ENCODE assay signal across 18 mouse cellular contexts in the genomic region with DNA sequence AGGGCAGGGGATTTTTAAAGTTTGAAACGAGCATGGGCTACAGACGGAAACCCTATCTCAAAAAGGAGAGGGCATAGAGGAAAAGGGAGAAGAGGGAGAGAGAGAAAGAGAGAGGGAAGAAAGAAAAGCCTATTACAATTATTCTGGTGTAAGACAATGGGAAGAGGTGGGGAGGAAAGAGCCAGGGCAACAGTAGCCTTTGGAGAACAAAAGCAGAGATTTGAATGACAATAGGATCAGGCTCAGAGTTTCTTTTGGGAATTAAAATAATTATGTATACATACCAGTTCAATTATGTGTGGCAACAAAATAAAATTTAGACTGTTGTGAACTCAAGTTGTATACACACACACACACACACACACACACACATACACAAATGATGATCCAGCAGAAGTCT. TPM values are rescaled to one million over a fixed set of nuclear protein-coding genes. Genes with fewer than 3 reads are reported as not detected.
DNase-seq lines count a peak whose midpoint lies in the region; ATAC-seq and TF ChIP-seq lines count a peak whose summit lies in the region.
"Had no signal": no experiment of that assay in that cellular context is flagged by ENCODE, and none has a peak within 500 bp of the region (broad histone marks: within the 10 kb centered on the region; RNA-seq: fewer than 3 reads in every experiment).

No protein-coding gene starts in this region.

- no peak for TF ChIP-seq POLR2A in ES-Bruce4 (IDR thresholded peaks at IDR 0.05; ENCODE audit: insufficient read depth, low read length)

- no peak for DNase-seq in forebrain, embryonic 10.5 days (ENCODE audit: extremely low spot score, low spot score)
- no peak for DNase-seq in liver, embryonic 11.5 days (ENCODE audit: low spot score)
- DNase-seq in embryo, embryonic 11 days, result no peak
- DNase-seq: adrenal gland, adult 8-10 months; cerebellum, adult 8-10 months; gastrocnemius, postnatal 10 days; heart, adult 2 months; kidney, adult 11 months; liver, postnatal 0 days had no signal

- H3K4me1 ChIP-seq in forebrain, embryonic 10.5 days, result peaks cover 36% of the 10 kb centered on the region
- peaks cover 28% of the 10 kb centered on the region for H3K4me1 ChIP-seq in forebrain, embryonic 13.5 days
- peaks cover 16% of the 10 kb centered on the region for H3K4me1 ChIP-seq in liver, embryonic 16.5 days (ENCODE audit: control insufficient read depth, low read depth, low read length)
- H3K4me1 ChIP-seq in liver, embryonic 11.5 days (replicated peaks; ENCODE audit: control insufficient read depth, insufficient read depth, low read length), result peaks cover 9% of the 10 kb centered on the region
- H3K4me1 ChIP-seq in ES-Bruce4 (ENCODE audit: control insufficient read depth, insufficient read depth, low read length), result no peaks in the 10 kb centered on the region
- peaks cover 31% of the 10 kb centered on the region for H3K4me1 ChIP-seq in midbrain, embryonic 12.5 days

- no peaks in the 10 kb centered on the region for H3K9me3 ChIP-seq in forebrain, embryonic 10.5 days
- H3K9me3 ChIP-seq in forebrain, embryonic 13.5 days (replicated peaks), result no peaks in the 10 kb centered on the region
- H3K9me3 ChIP-seq in liver, embryonic 16.5 days (replicated peaks; ENCODE audit: control insufficient read depth, low read length), result no peaks in the 10 kb centered on the region
- H3K9me3 ChIP-seq in liver, embryonic 11.5 days (ENCODE audit: control insufficient read depth, low read length), result no peaks in the 10 kb centered on the region
- no peaks in the 10 kb centered on the region for H3K9me3 ChIP-seq in ES-Bruce4 (replicated peaks; ENCODE audit: control insufficient read depth, insufficient read depth, low read length, poor library complexity, severe bottlenecking)
- no peaks in the 10 kb centered on the region for H3K9me3 ChIP-seq in midbrain, embryonic 12.5 days
- H3K9me3 ChIP-seq: embryonic facial prominence, embryonic 12.5 days; heart, embryonic 15.5 days; limb, embryonic 15.5 days had no signal

- no peak overlapping the region for H3K9ac ChIP-seq in forebrain, embryonic 13.5 days
- no peak overlapping the region for H3K9ac ChIP-seq in liver, embryonic 16.5 days (ENCODE audit: low read depth, low read length)
- H3K9ac ChIP-seq in liver, embryonic 11.5 days (ENCODE audit: low read depth, low read length), result no peak overlapping the region
- no peak overlapping the region for H3K9ac ChIP-seq in ES-Bruce4 (ENCODE audit: low read depth, poor library complexity, severe bottlenecking)
- H3K9ac ChIP-seq in midbrain, embryonic 12.5 days (replicated peaks), result 0 out of 2 replicates have a peak overlapping the region, but pooled peaks have one; percentile 0
- H3K9ac ChIP-seq: embryonic facial prominence, embryonic 12.5 days; heart, embryonic 15.5 days; limb, embryonic 15.5 days; liver, postnatal 0 days had no signal

- no peaks in the 10 kb centered on the region for H3K36me3 ChIP-seq in forebrain, embryonic 10.5 days (replicated peaks)
- H3K36me3 ChIP-seq in forebrain, embryonic 13.5 days (ENCODE audit: poor library complexity, severe bottlenecking), result no peaks in the 10 kb centered on the region
- H3K36me3 ChIP-seq in liver, embryonic 16.5 days (ENCODE audit: control insufficient read depth, insufficient read depth), result no peaks in the 10 kb centered on the region
- H3K36me3 ChIP-seq in liver, embryonic 11.5 days (ENCODE audit: control insufficient read depth, insufficient read depth, low read length), result no peaks in the 10 kb centered on the region
- no peaks in the 10 kb centered on the region for H3K36me3 ChIP-seq in ES-Bruce4 (ENCODE audit: control insufficient read depth, insufficient read depth, low read length, poor library complexity, severe bottlenecking)
- H3K36me3 ChIP-seq in midbrain, embryonic 12.5 days, result no peaks in the 10 kb centered on the region
- H3K36me3 ChIP-seq: embryonic facial prominence, embryonic 12.5 days; heart, embryonic 15.5 days; limb, embryonic 15.5 days had no signal

- no peak for TF ChIP-seq CTCF in ES-Bruce4 (IDR thresholded peaks at IDR 0.05; ENCODE audit: low read depth, low read length)

- H3K4me3 ChIP-seq in forebrain, embryonic 10.5 days, result 0 out of 2 replicates have a peak overlapping the region, but pooled peaks have one; percentile 88
- H3K4me3 ChIP-seq in forebrain, embryonic 13.5 days, result no peak overlapping the region
- H3K4me3 ChIP-seq in liver, embryonic 16.5 days (ENCODE audit: low read depth, low read length), result no peak overlapping the region
- no peak overlapping the region for H3K4me3 ChIP-seq in liver, embryonic 11.5 days (ENCODE audit: low read depth, low read length)
- H3K4me3 ChIP-seq in ES-Bruce4 (ENCODE audit: low read depth, low read length), result no peak overlapping the region
- H3K4me3 ChIP-seq in midbrain, embryonic 12.5 days, result no peak overlapping the region
- H3K4me3 ChIP-seq: embryonic facial prominence, embryonic 12.5 days; heart, adult 2 months; limb, embryonic 15.5 days had no signal

- TF ChIP-seq EP300 in ES-Bruce4 (IDR thresholded peaks at IDR 0.05; ENCODE audit: insufficient read depth, low read depth, low read length), result no peak

- no peak for ATAC-seq in forebrain, embryonic 13.5 days
- ATAC-seq in liver, embryonic 16.5 days (ENCODE audit: low read depth), result no peak
- ATAC-seq in liver, embryonic 11.5 days (replicated peaks; ENCODE audit: low FRiP score), result no peak
- no peak for ATAC-seq in midbrain, embryonic 12.5 days (ENCODE audit: low FRiP score, low read depth)
- ATAC-seq in megakaryocyte progenitor cell, adult 5-6 weeks (replicated peaks; ENCODE audit: poor library complexity), result no peak
- ATAC-seq: CD4-positive, CD25-positive, alpha-beta regulatory T cell, adult 4 months; liver, postnatal 0 days had no signal

- no peaks in the 10 kb centered on the region for H3K27me3 ChIP-seq in forebrain, embryonic 10.5 days (ENCODE audit: poor library complexity, severe bottlenecking)
- H3K27me3 ChIP-seq in forebrain, embryonic 13.5 days, result no peaks in the 10 kb centered on the region
- no peaks in the 10 kb centered on the region for H3K27me3 ChIP-seq in liver, embryonic 16.5 days (ENCODE audit: control insufficient read depth, insufficient read depth, low read depth, low read length)
- no peaks in the 10 kb centered on the region for H3K27me3 ChIP-seq in liver, embryonic 11.5 days (replicated peaks; ENCODE audit: control insufficient read depth, insufficient read depth, low read length)
- no peaks in the 10 kb centered on the region for H3K27me3 ChIP-seq in ES-Bruce4 (ENCODE audit: control insufficient read depth, insufficient read depth, low read length, poor library complexity, severe bottlenecking)
- H3K27me3 ChIP-seq in midbrain, embryonic 12.5 days, result no peaks in the 10 kb centered on the region
- H3K27me3 ChIP-seq: embryonic facial prominence, embryonic 12.5 days; heart, embryonic 15.5 days; limb, embryonic 15.5 days had no signal

- H3K27ac ChIP-seq in forebrain, embryonic 10.5 days, result 0 out of 2 replicates have a peak overlapping the region, but pooled peaks have one; percentile 97
- no peak overlapping the region for H3K27ac ChIP-seq in forebrain, embryonic 13.5 days
- no peak overlapping the region for H3K27ac ChIP-seq in liver, embryonic 16.5 days (ENCODE audit: low read length)
- H3K27ac ChIP-seq in liver, embryonic 11.5 days (ENCODE audit: low read depth, low read length), result no peak overlapping the region
- H3K27ac ChIP-seq in ES-Bruce4 (ENCODE audit: insufficient read depth, low read length), result peak overlapping the region; percentile 85; the same call in 1 of the 2 replicates
- 0 out of 2 replicates have a peak overlapping the region, but pooled peaks have one; percentile 97 for H3K27ac ChIP-seq in midbrain, embryonic 12.5 days (replicated peaks)
- H3K27ac ChIP-seq: heart, adult 2 months had no signal

- no peak overlapping the region for H3K4me2 ChIP-seq in forebrain, embryonic 13.5 days
- peak overlapping the region; percentile 76; the same call in 1 of the 2 replicates for H3K4me2 ChIP-seq in liver, embryonic 16.5 days (ENCODE audit: low read depth, low read length)
- no peak overlapping the region for H3K4me2 ChIP-seq in liver, embryonic 11.5 days
- peak overlapping the region; percentile 72 for H3K4me2 ChIP-seq in midbrain, embryonic 12.5 days (replicated peaks)
- H3K4me2 ChIP-seq: limb, embryonic 15.5 days had no signal

- 58% methylated on average over 2 of the region's 2 CpGs for WGBS in forebrain, embryonic 10.5 days
- 32% methylated on average over 2 of the region's 2 CpGs for WGBS in forebrain, embryonic 13.5 days
- WGBS in liver, embryonic 16.5 days (ENCODE audit: insufficient replicate concordance), result 85% methylated on average over 2 of the region's 2 CpGs
- WGBS in liver, embryonic 11.5 days, result 84% methylated on average over 2 of the region's 2 CpGs
- WGBS in midbrain, embryonic 12.5 days, result 19% methylated on average over 2 of the region's 2 CpGs

RNA-seq across cellular contexts. Expression of a gene that starts 43.2 kb away (rescaled TPM):
- polyA plus RNA-seq in forebrain, embryonic 10.5 days (2016; fragmentation: Nextera tagmentation; extraction: Ambion mirVana), result 52.3 and 53.9 TPM in 2 replicates
- 51.5 and 54.4 TPM in 2 replicates for polyA plus RNA-seq in forebrain, embryonic 13.5 days (2015; fragmentation: Nextera tagmentation; extraction: Ambion mirVana)
- polyA plus RNA-seq in liver, embryonic 16.5 days (2015; fragmentation: Nextera tagmentation; extraction: Ambion mirVana), result 13.9 and 15.1 TPM in 2 replicates
- 32.3 and 39.4 TPM in 2 replicates for polyA plus RNA-seq in liver, embryonic 11.5 days (2014; fragmentation: Nextera tagmentation; extraction: Ambion mirVana)
- polyA plus RNA-seq in ES-Bruce4 (2011; ENCODE audit: insufficient read depth, insufficient read length, low read depth, missing spikeins), result 69.1 and 72.8 TPM in 2 replicates
- polyA plus RNA-seq in midbrain, embryonic 12.5 days (2016; fragmentation: Nextera tagmentation; extraction: Ambion mirVana), result 57.0 and 63.6 TPM in 2 replicates
- total RNA-seq in megakaryocyte progenitor cell, adult 5-6 weeks (2015), result 79.6 and 82.5 TPM in 2 replicates
- total RNA-seq in megakaryocyte progenitor cell, adult 5-6 weeks (2017), result 77.6 and 99.3 TPM in 2 replicates

Comparison
In these comparisons a context has a peak if more than half of its experiments do, and no peak if none do; other contexts are left out.
1. H3K27ac ChIP-seq: peak in forebrain, embryonic 10.5 days (single experiment), ES-Bruce4 (single experiment) and midbrain, embryonic 12.5 days (single experiment); none in forebrain, embryonic 13.5 days (single experiment), liver, embryonic 16.5 days (single experiment) and liver, embryonic 11.5 days (single experiment).
2. H3K4me2 ChIP-seq: peak in liver, embryonic 16.5 days (single experiment) and midbrain, embryonic 12.5 days (single experiment); none in forebrain, embryonic 13.5 days (single experiment) and liver, embryonic 11.5 days (single experiment).